Mouse (Mus musculus) brain, embryonic 14.5 days (tissue): ENCODE results near the gene Rps6ka4.

Source experiments
- CTCF ChIP-seq: fragments of 200-500 bp; IDR thresholded peaks from 2 replicates; pipeline ENCODE4 v1.5.1; 2012; ENCODE audit warnings: inconsistent platforms, mild to moderate bottlenecking, moderate library complexity, borderline replicate concordance; ENCODE audit not compliant: insufficient read depth, insufficient read length; ENCODE audit errors: extremely low read depth
- POLR2A ChIP-seq: fragments of 200-500 bp; IDR thresholded peaks from 2 replicates; pipeline ENCODE4 v1.6.1; 2012; ENCODE audit warnings: mild to moderate bottlenecking, inconsistent platforms, borderline replicate concordance; ENCODE audit not compliant: poor library complexity, insufficient read depth, insufficient read length, severe bottlenecking; ENCODE audit errors: extremely low read depth

- TF ChIP-seq CTCF (no peak), POLR2A (no peak)
Observed at GRCm38 (mm10) chr19:6877965-6878364, 37.5 kb upstream of the Rps6ka4 start.
